Comparison of ENCODE assay signal across 8 mouse cellular contexts in genomic region chr13:91723108-91723735, GRCm38 (mm10). TPM values are rescaled to one million over a fixed set of nuclear protein-coding genes. Genes with fewer than 3 reads are reported as not detected.
DNase-seq lines count a peak whose midpoint lies in the region; ATAC-seq and TF ChIP-seq lines count a peak whose summit lies in the region.

No protein-coding gene starts in this region.

- H3K9ac ChIP-seq in hindbrain, embryonic 11.5 days (ENCODE audit: low read depth, low read length) = no peak overlapping the region
- no peak overlapping the region for H3K9ac ChIP-seq in forebrain, embryonic 16.5 days (replicated peaks; ENCODE audit: low read depth, low read length)
- H3K9ac ChIP-seq in liver, postnatal 0 days (replicated peaks) = no peak overlapping the region

- peak; percentile 73 for TF ChIP-seq CTCF in liver, postnatal 0 days (IDR thresholded peaks at IDR 0.05; ENCODE audit: low read depth)

- H3K4me3 ChIP-seq in hindbrain, embryonic 11.5 days (ENCODE audit: low read depth, low read length) = no peak overlapping the region
- H3K4me3 ChIP-seq in hindbrain, embryonic 10.5 days = no peak overlapping the region
- no peak overlapping the region for H3K4me3 ChIP-seq in forebrain, embryonic 16.5 days (replicated peaks; ENCODE audit: low read length)
- H3K4me3 ChIP-seq in liver, postnatal 0 days (ENCODE audit: low read depth, low read length) = no peak overlapping the region

- TF ChIP-seq EP300 in liver, postnatal 0 days (IDR thresholded peaks at IDR 0.05; ENCODE audit: low read depth) = no peak

- H3K27me3 ChIP-seq in hindbrain, embryonic 11.5 days (ENCODE audit: control insufficient read depth, insufficient read depth, low read length) = no peaks in the 10 kb centered on the region
- no peaks in the 10 kb centered on the region for H3K27me3 ChIP-seq in hindbrain, embryonic 10.5 days (ENCODE audit: insufficient read depth, poor library complexity, severe bottlenecking)
- H3K27me3 ChIP-seq in forebrain, embryonic 16.5 days (replicated peaks; ENCODE audit: control insufficient read depth, insufficient read depth, low read length) = no peaks in the 10 kb centered on the region
- H3K27me3 ChIP-seq in liver, postnatal 0 days (ENCODE audit: insufficient read depth, low read length) = no peaks in the 10 kb centered on the region

- H3K36me3 ChIP-seq in hindbrain, embryonic 11.5 days (ENCODE audit: control insufficient read depth, insufficient read depth, low read length) = no peaks in the 10 kb centered on the region
- H3K36me3 ChIP-seq in hindbrain, embryonic 10.5 days = no peaks in the 10 kb centered on the region
- no peaks in the 10 kb centered on the region for H3K36me3 ChIP-seq in forebrain, embryonic 16.5 days (ENCODE audit: control insufficient read depth, insufficient read depth)
- no peaks in the 10 kb centered on the region for H3K36me3 ChIP-seq in liver, postnatal 0 days (replicated peaks; ENCODE audit: insufficient read depth, low read length)

- H3K4me2 ChIP-seq in hindbrain, embryonic 11.5 days (replicated peaks; ENCODE audit: low read depth, low read length) = no peak overlapping the region
- H3K4me2 ChIP-seq in forebrain, embryonic 16.5 days (ENCODE audit: low read length) = no peak overlapping the region
- no peak overlapping the region for H3K4me2 ChIP-seq in liver, postnatal 0 days (ENCODE audit: low read depth, low read length)

- no peaks in the 10 kb centered on the region for H3K4me1 ChIP-seq in hindbrain, embryonic 11.5 days (replicated peaks; ENCODE audit: control insufficient read depth, insufficient read depth, low read length)
- no peaks in the 10 kb centered on the region for H3K4me1 ChIP-seq in hindbrain, embryonic 10.5 days (replicated peaks)
- H3K4me1 ChIP-seq in forebrain, embryonic 16.5 days (replicated peaks; ENCODE audit: control insufficient read depth, insufficient read depth, low read length) = no peaks in the 10 kb centered on the region
- 0 out of 2 replicates have a peak, but pooled peaks cover 5% of the 10 kb centered on the region for H3K4me1 ChIP-seq in liver, postnatal 0 days (ENCODE audit: insufficient read depth)

- DNase-seq in hindbrain, embryonic 11.5 days (ENCODE audit: low spot score) = no peak
- no peak for DNase-seq in hindbrain, embryonic 10.5 days (ENCODE audit: low spot score)
- peak; percentile 58 for DNase-seq in ES-CJ7 (ENCODE audit: low read depth, low spot score)
- DNase-seq in liver, postnatal 0 days = no peak
- no peak for DNase-seq in right cerebral cortex, postnatal 10 days (ENCODE audit: low spot score in 2 of 2)
- no peak for DNase-seq in spleen, postnatal 14 days (ENCODE audit: low spot score in 2 of 2)

- peak; percentile 73; the same call in 1 of the 2 replicates for ATAC-seq in hindbrain, embryonic 11.5 days (ENCODE audit: low FRiP score)
- ATAC-seq in forebrain, embryonic 16.5 days = peak; percentile 67
- peak; percentile 79 for ATAC-seq in liver, postnatal 0 days
- no peak for ATAC-seq in activated CD4-positive, CD25-positive, alpha-beta regulatory T cell, adult 4 months

- WGBS in hindbrain, embryonic 11.5 days = 67% methylated on average over 8 of the region's 8 CpGs
- WGBS in hindbrain, embryonic 10.5 days = 73% methylated on average over 8 of the region's 8 CpGs
- 69% methylated on average over 8 of the region's 8 CpGs for WGBS in forebrain, embryonic 16.5 days
- 63% methylated on average over 8 of the region's 8 CpGs for WGBS in liver, postnatal 0 days (ENCODE audit: insufficient replicate concordance)

- no peaks in the 10 kb centered on the region for H3K9me3 ChIP-seq in hindbrain, embryonic 11.5 days (ENCODE audit: control insufficient read depth, low read length)
- no peaks in the 10 kb centered on the region for H3K9me3 ChIP-seq in hindbrain, embryonic 10.5 days
- H3K9me3 ChIP-seq in forebrain, embryonic 16.5 days (ENCODE audit: control insufficient read depth, low read length) = no peaks in the 10 kb centered on the region
- H3K9me3 ChIP-seq in liver, postnatal 0 days (ENCODE audit: low read length) = no peaks in the 10 kb centered on the region

- H3K27ac ChIP-seq in hindbrain, embryonic 11.5 days (ENCODE audit: low read depth, low read length) = no peak overlapping the region
- no peak overlapping the region for H3K27ac ChIP-seq in hindbrain, embryonic 10.5 days
- H3K27ac ChIP-seq in forebrain, embryonic 16.5 days (ENCODE audit: low read length) = no peak overlapping the region
- no peak overlapping the region for H3K27ac ChIP-seq in liver, postnatal 0 days (ENCODE audit: low read depth)

RNA-seq across cellular contexts. Expression of gene Acot12, which starts 18.1 kb away (rescaled TPM):
- 0.11 TPM in 1 of 2 replicates, not detected in the other for polyA plus RNA-seq in hindbrain, embryonic 11.5 days (2014; fragmentation: Nextera tagmentation; extraction: Ambion mirVana)
- polyA plus RNA-seq in hindbrain, embryonic 10.5 days (2016; fragmentation: Nextera tagmentation; extraction: Ambion mirVana) = not detected in 2 replicates
- polyA plus RNA-seq in forebrain, embryonic 16.5 days (2015; fragmentation: Nextera tagmentation; extraction: Ambion mirVana) = not detected in 2 replicates
- polyA plus RNA-seq in liver, postnatal 0 days (2015; fragmentation: Nextera tagmentation; extraction: Ambion mirVana) = 30.0 TPM in 2 replicates
- polyA plus RNA-seq in activated CD4-positive, CD25-positive, alpha-beta regulatory T cell, adult 4 months (2017; shearing (Covaris generic)) = not detected

Comparison
In these comparisons a context has a peak if more than half of its experiments do, and no peak if none do; other contexts are left out.
1. RNA of gene Acot12, which starts 18.1 kb away (polyA plus RNA-seq): 30.0 TPM in liver, postnatal 0 days; 0.11 TPM in hindbrain, embryonic 11.5 days, not detected in activated CD4-positive, CD25-positive, alpha-beta regulatory T cell, adult 4 months, not detected in forebrain, embryonic 16.5 days and not detected in hindbrain, embryonic 10.5 days; every median in the first group is over 10 times any median in the second.